Mouse (Mus musculus) naive thymus-derived CD4-positive, alpha-beta T cell, adult 2 months (primary cell): ENCODE measurements around the gene Lrrc74a.

ENCODE experiments used
- DNase-seq: peaks from one replicate; pipeline ENCODE4 v3.0.0-alpha.2; 2011; ENCODE audit warnings: low read depth

The Lrrc74a gene

DNA sequence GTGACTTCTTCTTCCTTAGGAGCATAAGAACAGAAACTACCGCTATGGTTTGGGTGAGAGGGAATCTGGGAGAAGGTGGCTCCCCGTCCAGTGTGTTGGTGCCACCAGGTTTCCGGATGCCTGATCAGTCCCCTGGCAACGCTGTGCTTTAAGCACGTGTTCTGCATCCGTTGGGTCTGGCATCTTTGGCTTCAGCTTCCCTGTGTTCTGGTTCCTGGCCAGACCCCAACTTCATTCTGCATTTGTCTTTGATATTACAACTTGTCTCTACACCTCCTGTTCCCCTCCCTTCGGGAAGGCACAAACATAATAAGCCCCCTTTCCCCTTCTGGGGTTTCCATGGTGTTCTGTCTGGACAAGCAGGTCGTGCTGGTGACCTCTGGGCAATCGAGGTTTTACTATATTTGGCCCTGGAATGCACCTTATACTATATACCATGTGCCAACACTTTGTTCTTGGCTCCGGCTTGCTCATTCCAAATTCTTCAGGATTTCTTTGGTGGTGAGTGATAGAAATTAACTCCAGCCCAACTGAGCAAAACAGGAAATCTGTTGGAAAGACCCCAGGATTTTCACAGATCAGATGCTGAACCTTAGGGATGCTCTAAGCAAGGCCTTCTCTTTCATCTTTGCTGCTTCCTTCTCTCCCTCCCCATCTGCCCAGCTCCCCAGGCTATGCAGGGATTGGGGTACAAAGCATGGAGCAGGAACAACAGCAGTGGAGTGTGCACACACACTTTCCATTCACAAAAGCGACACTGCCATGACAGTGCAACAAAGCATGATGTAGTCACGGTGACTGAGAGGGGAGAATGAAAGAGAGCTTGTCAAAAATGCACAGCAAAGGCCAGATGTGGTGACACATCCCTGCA lies 52.2 kb downstream of the Lrrc74a start:
- DNase-seq, result no peak

DNA sequence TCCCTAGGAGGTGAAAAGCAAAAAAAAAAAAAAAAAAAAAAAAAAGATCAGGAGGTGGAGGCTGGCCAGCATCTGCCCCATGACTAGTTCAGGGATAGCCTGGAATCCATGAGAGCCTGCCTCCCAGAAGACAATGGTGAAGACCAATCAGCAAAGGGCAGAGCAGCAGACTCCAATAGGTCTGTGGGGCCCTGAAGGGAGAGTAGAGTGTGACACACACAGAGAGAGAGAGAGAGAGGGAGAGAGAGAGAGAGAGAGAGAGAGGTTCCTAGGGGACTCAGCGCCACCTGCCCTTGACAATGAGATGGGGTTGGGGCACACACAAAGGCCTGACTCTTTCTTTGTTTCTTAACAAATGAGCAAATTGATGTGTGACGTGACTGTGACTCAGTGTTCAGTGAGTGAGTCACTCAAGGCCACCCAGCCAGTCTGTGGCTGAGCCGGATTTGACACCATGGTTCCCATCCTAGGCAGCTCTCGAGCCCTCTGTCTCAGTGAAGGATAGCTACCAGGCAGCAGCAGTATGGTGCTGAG lies 52.9 kb downstream of the Lrrc74a start:
- no peak for DNase-seq

DNA sequence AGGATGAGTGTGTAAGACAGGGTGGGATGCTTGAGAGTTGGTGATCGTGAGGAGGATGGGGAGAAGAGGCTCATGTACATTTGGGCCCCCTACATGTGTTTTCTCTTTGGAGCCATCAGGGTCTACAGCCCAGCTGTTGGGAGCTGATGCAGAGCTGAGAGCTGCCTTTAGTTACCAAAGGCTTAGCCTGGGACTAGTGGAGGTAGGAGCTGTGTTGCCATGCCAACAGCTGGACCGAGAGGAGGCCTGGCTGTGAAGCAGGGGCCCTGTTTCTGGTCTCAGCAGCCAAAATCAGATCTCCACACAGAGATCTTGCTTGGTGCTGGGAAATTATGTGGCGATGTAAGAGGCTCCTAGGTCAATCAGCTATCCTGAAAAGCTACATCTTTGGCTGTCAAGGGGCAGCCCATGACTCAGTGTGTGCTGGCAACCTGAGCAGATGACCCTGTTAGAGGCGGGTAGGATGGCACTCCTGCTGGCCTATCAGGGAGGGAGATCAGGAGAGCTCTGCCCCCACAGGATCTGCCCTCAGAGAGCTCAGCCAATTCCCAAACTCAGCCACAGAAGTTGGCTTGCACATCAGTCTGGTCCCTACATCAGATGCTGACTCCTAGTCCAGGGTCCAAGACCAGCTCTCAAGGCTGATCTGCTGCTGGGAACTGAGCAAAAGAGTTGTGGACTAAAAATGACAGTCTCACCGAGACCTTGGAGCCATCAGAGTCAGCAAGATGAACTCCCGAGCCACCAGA lies 56.1 kb downstream of the Lrrc74a start:
- DNase-seq, result no peak

DNA sequence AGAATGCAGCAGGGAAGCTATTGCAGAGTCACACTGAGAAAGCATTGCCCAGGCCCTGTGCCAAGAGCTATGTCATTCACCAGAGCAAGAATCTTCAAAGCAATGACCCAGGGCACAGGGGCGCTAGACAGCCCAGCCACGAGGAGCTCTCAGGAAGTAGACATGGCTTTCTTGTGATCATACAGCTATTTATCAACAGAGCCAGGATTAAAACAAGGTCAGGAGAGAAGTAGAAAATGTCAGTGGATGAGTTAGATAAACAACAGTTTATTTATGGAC lies 56.6 kb downstream of the Lrrc74a start:
- no peak for DNase-seq

DNA sequence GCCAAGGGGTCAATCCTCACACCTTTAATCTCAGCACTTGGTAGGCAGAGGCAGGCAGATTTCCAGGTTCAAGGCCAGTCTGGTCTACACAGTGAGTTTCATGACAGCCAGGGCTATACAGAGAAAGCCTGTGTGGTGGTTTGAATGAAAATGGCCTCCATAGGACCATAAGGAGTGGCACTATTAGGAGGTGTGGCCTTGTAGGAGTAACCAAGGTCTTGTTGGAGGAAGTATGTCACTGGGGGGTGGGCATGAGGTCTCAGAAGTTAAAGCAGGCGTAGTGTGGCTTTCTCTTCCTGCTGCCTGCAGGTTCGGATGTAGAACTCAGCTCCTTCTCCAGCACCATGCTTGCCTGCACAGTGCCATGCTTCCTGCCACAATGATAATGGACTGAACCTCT lies 57.8 kb downstream of the Lrrc74a start:
- DNase-seq, result no peak

DNA sequence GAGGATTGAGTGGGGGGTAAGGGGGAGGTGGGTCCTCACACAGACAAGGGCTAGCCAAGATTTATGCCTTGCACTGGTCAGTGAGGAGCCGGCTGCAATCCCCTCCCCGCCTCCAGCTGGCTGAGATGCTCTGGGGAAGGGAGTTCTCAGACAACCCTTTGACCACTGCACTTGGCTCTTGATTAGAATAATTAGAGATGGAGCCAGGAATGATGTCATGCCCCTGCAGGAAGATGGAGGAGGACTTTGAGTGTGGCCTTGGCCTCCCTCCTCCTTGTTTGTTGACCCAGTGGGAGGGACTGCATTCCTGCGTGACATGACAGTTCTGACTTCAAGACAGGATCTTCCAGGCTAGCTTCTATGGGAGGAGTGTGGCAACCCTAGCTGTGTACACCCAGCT lies 59.7 kb downstream of the Lrrc74a start:
- DNase-seq, result no peak

DNA sequence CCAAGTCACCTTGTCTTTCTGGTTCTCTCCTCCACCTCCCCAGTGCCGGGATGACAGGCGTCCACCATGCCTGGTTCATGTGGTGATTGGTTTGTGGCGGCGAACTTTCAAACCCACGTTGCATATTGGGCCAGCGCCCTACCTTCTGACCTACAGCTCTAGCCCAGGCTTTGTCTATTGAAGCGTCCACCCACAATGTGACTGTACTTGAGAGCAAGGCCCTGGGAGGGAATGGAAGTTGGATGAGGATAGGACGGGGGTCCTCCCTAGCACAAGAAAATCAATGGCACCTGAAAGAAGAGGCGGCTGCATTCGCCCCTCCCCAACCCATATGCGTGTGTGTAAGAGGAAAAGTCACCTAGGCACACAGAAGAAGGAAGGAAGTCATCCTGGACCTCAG lies 60.2 kb downstream of the Lrrc74a start:
- no peak for DNase-seq

DNA sequence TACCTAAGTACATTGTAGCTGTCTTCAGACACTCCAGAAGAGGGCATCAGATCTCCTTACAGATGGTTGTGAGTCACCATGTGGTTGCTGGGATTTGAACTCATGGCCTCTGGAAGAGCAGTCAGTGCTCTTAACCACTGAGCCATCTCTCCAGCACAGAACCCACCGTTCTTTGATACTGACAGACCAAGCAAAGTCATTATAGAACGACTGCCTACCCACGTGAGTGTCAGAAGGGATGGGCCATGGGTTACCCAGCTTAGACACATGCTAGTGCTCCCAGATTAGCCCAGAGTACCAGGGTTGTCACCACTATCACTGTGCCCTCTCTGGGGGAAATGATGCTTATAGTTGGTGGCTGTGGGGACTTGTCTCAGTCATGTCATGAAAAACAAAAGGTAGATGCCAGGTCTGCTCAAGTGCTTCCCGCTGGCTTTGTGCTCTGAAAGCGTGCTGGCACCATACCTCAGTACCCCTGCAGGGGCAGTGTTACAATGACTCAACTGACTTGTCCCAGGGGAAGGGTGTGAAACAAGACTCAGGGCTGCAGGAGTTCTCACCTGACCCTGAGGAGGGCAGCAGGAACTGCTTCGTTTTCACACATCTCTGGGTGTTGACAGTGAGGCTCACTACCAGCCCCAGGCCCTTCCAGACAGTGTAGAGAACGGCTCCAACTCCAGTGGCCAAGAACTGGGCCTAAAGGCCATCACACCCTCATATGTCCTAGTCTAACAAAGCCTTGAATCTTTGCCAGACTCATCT lies 61.1 kb downstream of the Lrrc74a start:
- no peak for DNase-seq

DNA sequence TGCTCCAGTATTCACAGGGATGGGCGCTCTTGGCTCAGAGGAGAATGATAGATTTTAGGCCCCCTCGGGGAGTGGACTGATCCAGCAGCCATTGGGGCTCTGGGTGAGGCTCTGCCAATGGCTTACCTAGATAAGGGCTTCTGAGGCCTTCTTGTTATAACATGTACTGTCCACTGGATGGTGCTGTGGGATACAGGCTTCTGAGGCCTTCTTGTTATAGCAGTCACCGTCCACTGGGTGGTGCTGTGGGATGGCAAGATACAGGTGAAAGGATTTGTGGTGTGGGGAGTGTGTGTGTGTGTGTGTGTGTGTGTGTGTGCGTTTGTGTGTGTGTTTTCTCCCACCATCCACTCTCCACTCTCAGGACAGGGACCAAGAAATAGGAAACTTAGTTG lies 61.7 kb downstream of the Lrrc74a start:
- DNase-seq, result peak; percentile 97

DNA sequence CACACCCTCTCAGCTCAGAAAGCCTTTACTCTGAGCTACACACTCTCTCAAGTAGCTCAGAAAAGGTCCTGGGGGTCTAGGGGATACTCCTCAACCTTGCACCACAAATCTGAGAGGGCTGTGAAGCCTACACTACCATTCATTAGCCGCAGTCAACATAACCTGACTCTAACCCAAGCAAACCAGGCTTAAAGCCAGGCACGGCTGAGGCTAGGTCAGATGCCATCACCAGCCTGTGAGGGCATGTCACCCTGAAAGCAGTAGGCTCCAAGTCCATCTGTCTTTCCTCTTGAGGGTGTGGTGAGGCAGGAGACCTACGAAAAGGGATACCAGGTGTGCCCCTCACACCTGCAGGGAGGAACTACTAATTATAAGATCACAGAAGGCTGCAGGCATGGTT lies 62.2 kb downstream of the Lrrc74a start:
- no peak for DNase-seq

DNA sequence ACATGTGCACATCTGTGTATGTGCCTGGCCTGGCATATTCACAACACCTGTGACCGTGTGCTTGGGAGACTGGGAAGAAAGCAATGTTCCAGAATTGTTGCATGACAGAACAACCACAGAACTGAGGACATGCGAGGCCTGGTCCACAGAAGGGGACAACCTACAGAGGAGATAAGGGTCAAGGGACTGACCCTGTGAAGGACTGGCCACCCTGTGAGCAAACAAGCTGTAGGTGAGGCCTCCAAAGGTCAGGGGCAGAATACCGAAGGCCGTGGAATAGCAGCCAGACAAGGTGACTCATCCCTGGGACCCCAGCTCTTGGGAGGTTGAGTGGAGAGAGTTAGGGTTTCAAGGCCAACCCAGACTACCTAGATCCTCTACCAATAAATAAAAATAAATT lies 63.6 kb downstream of the Lrrc74a start:
- peak; percentile 15 for DNase-seq

DNA sequence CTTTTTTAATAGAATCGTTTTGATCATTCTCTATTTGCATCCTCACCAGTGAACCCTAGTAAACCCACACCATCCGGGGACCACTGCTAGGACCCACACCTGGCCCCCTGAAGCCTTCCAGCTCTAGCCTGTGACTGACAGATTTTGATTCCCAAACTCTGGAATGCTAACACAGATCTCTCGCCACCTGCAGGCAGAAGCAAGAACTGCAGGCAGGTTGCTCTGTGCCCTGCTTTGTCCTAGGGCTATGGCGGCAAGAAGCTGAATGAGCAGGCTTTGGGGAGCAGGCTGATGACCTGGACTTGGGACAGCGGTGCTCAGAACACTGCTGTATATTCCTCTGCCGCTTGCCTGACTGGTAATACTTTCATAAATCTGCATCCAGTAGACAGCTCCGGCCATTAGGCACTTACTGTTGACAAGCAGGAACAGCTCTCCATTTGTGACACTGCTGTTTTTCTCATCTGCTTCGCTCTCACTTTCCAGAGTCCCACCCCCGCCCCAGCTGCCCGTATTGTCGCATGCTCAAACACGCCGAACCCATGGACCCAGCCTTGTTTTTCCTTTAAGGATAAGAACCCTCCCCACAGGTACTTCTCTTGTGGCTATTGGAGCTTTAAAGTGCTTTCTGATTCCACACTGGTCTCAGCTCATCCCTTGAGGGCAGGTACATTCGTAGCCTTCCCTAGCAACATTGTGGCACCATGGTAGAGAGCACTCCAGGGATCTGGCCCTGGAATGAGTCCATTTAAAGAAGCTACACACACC lies 64.8 kb downstream of the Lrrc74a start:
- peak; percentile 62 for DNase-seq

DNA sequence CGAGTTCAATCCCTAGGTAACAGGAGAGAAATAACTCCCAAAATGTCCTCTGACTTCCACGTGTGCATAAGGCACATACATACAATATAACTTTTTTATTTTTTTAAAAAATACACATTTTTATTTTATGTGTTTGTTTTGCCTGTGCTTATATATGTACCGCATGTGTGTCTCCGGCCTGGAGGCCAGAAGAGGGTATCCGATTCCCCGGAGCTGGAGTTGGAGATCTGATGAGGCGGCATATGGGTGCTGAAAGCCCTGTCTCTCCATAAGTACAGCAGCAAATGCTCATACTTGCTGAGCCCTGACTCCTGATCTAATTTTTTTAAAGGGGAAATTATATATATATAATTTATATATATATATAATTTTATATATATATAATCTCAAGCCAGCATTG lies 65.6 kb downstream of the Lrrc74a start:
- no peak for DNase-seq

DNA sequence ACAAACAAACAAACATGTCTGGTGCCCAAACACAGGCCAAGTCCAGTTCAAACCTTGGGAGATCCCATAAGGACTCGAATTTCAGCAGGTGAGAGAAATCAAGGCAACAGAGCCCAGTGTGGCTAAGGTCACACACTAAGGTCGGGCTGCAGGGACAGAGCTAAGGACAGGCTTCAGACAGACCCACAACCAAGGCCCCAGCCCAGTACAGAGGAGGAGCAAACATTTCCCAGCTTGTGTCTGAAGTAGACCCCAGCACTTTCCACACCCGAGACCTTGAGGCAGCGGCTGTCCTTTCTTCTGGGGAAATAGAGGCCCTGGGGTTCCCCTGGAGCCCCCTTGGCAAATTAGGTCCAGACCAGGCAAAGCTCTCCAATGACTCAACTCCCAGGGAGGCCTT lies 66.2 kb downstream of the Lrrc74a start:
- peak; percentile 10 for DNase-seq

DNA sequence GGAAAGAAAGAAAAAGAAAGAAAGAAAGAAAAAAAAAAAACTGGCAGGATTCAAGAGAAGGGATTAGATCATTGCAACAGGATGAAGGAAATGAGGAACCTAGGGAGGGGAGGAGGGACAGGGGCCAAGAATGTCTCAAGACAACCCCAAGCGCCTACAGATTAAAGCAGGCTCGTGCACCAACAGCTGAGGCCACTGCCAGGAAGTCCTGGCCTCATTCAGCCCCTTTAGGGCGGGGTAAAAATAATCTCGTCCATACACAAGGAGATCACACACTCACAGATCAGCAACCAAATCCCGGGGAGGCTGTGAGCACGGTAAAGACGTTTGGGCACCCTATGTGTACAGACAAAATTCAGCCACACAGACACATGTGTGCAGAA lies 66.6 kb downstream of the Lrrc74a start:
- DNase-seq, result no peak

DNA sequence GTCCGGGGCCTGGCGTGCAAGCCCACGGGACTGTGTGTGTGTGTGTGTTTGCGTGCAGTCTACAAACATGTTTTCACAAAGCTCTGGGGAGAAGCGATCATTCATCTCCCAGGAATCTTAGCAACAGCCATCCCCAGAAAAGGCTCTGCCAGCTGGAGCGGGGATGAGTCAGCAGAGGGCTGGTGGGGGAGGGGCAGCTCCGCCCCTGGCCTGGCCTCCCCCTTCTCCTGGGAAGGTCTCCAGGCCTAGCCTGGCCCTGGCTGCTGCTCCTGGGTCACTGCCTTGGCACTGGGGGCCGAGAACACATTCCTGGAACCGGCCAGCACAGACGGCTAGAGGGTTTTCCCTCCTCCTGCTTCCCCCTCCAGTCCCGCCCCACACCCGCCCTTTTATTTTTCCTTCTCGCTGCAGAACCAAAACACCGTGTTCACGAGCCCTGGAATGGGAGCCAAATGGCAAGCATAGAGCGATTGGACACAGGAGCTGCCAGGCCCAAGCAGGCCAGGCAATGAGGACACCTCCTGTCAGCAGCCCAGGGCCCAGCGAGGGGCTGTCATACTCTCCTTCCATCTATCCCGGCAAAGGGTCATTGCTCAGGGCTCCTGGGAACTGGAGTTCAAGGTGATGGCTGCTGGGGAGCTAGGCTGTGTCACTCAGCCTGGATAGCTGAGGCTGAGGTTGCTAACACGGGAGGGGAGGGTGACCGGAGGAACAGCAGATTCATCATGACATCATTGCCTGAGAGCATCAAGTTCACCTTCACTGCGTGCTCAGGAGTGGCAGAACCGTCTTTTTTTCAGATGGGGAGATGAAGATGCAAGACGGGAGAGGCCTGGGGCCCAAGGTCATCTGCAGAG lies 67.2 kb downstream of the Lrrc74a start:
- DNase-seq, result peak; percentile 72

DNA sequence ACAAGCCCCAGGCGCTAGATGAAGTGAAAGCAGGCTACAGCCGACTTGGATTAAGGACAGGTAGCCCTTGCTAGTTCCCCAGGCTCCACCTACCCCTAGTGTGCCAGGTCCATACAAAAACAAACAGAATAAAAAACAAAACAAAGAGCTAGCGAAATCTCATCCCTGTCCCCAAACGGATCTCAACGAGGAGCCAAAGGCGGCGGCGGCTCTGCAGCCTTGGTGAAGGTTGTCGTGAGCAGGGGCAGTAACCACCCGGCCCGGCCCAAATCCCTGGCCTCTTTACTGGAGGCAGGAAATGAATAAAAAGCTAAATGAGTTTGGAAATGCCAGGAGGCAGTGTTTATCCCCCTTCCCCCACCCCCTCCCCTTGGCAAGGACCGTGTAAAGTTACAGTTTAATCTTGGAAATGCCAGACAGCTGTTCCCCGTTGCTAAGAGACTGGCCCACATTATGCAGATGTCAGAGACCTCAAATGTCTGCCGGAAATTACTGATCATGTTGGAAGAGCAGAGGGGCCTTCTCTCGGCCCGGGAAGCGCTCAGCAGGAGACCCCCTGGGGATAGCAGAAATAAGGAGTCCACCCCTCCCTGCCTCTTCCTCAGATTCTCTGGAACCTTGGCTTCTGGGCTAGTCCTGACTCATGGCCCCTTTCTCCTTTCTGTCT lies 68.0 kb downstream of the Lrrc74a start:
- peak; percentile 58 for DNase-seq

DNA sequence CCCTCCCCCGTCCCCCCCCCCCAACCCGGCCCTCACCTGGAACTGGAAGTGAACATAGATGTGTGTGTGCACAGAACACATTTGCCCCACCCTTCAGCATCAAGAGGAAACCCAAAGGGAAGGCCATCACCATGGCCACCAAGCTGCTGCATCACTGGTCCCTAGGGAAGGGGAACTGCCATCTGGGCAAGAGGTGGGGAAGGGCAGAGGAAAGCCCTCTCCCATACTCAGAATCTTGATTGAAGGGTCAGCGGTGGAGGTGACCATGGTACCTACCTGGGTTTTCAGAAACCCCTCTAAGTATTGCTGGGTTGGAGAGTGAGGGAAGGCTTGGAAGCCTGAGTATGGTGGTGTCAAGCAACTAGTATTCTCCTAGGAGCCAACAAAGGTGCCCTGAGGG lies 68.7 kb downstream of the Lrrc74a start:
- DNase-seq, result peak; percentile 18

DNA sequence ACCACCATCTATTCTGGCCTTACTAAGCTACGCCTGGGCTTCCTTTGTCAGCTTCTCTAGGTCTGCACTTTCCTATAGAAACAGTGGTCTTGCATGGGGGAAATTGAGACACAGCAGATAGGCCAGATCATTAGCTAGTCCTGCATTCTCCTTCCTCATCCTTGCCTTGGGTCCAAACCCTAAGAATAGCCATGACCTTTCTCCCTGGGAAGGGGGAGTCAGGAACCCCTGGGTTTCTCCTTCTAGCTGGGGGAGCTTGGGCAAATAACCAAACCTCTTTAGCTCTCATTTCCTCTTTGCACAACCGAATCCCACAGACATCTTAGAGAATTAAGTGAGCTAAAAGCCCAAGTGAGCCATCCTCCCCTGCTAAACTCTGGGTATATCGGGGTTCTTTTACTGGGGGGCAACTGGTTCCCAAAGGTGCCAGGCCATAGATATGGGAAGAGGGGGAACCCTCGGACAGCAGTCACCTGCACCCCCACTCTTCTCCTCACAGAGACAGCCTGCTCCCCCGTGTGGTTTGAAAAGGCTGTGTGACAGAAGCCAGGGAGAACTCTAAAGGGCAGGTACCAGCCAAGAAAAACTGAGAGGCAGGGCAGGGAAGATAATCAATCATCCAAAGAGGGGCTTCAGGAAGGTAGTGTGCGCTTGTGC lies 69.6 kb downstream of the Lrrc74a start:
- peak; percentile 57 for DNase-seq

DNA sequence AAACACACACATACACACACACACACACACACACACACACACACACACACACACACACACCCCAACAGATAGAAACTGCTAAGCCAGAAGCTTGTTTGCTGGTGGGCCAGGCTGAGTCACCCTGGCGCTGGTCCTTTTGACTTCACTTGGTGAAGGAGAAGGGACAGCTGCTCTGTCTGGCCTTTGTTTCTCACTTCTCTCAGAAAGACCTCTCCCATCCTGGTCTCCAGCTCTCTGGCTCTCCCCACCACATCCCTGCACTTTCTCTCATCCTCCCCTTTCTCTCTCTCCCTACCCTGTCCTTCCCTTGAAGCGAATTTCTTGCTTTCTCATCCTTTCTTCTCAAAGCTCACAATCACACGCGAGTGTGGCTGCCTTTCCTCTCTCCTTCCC lies 70.1 kb downstream of the Lrrc74a start:
- DNase-seq, result peak; percentile 26
